Mouse (Mus musculus) stomach, postnatal 0 days (tissue): ENCODE measurements around the gene Igfbp5. TPM values are rescaled to one million over a fixed set of nuclear protein-coding genes. Genes with fewer than 3 reads are reported as not detected.

Experiments
- ATAC-seq: fragments of 200-750 bp; cut with Nextera tagmentation; 2 replicates; pipeline ENCODE4 v1.8.0; 2017; ENCODE audit not compliant: low FRiP score, low TSS enrichment
- DNase-seq: peaks from one replicate; pipeline ENCODE4 v3.0.0-alpha.2; 2016; ENCODE audit warnings: low spot score
- H3K27ac ChIP-seq: fragments of 300-500 bp; sonication (generic); replicated peaks from 2 replicates; pipeline ENCODE4 v1.5.1; 2014; ENCODE audit warnings: mild to moderate bottlenecking, control low read depth
- H3K27me3 ChIP-seq: fragments of 300-500 bp; sonication (generic); 2 replicates; pipeline ENCODE4 v1.6.1; 2014; ENCODE audit warnings: low read length; ENCODE audit not compliant: control insufficient read depth, insufficient read depth
- H3K36me3 ChIP-seq: fragments of 300-500 bp; sonication (generic); 2 replicates; pipeline ENCODE4 v1.6.1; 2014; ENCODE audit warnings: low read length, mixed read lengths; ENCODE audit not compliant: control insufficient read depth, insufficient read depth
- H3K4me1 ChIP-seq: fragments of 300-500 bp; sonication (generic); replicated peaks from 2 replicates; pipeline ENCODE4 v1.6.1; 2014; ENCODE audit warnings: antibody characterized with exemption; ENCODE audit not compliant: control insufficient read depth, insufficient read depth
- H3K4me2 ChIP-seq: fragments of 300-500 bp; sonication (generic); replicated peaks from 2 replicates; pipeline ENCODE4 v1.6.1; 2014; ENCODE audit warnings: low read depth, mild to moderate bottlenecking, control low read depth, moderate library complexity
- H3K4me3 ChIP-seq: fragments of 300-500 bp; sonication (generic); 2 replicates; pipeline ENCODE4 v1.5.1; 2014; ENCODE audit warnings: low read depth, low read length, control low read depth
- H3K9ac ChIP-seq: fragments of 300-500 bp; sonication (generic); 2 replicates; pipeline ENCODE4 v1.6.1; 2014; ENCODE audit warnings: mild to moderate bottlenecking, low read length, control low read depth, mixed read lengths
- H3K9me3 ChIP-seq: fragments of 300-500 bp; sonication (generic); 2 replicates; pipeline ENCODE4 v1.6.1; 2016; ENCODE audit warnings: low read length; ENCODE audit not compliant: control insufficient read depth
- CTCF ChIP-seq: IDR thresholded peaks from 2 replicates; pipeline ENCODE4 v1.5.1; 2016; ENCODE audit warnings: antibody characterized with exemption, low read depth, mild to moderate bottlenecking, moderate library complexity
- EP300 ChIP-seq: optimal IDR thresholded peaks from 2 replicates; pipeline ENCODE3; 2016; ENCODE audit warnings: antibody characterized with exemption
- WGBS: fragments of 180-500 bp; shearing (Covaris S2); extraction: QIAGEN DNeasy Blood & Tissue Kit; methylation state at CpG from one replicate; pipeline ENCODE4 v1.1.7; 2014; 5-methylcytosine and 5-hydroxymethylcytosine counted together
- polyA plus RNA-seq: library from polyadenylated mRNA; unstranded; fragments of >200 nt; fragmentation: Nextera tagmentation; extraction: Ambion mirVana; gene quantifications from 2 replicates; pipeline ENCODE4 v1.2.1, GENCODE M21; 2015

The Igfbp5 gene
- polyA plus RNA-seq, 1 experiment from 2014 or later = 37.8 TPM

- H3K4me1 ChIP-seq = peaks cover 5% of the 10 kb centered on the region
- TF ChIP-seq EP300 (no peak), CTCF (peak; percentile 9; the same call in 1 of the 2 replicates)
- peak overlapping the region; percentile 63 for H3K9ac ChIP-seq
- peak overlapping the region; percentile 95 for H3K4me2 ChIP-seq
- no peak overlapping the region for H3K27ac ChIP-seq
- no peaks in the 10 kb centered on the region for H3K27me3 ChIP-seq
- H3K36me3 ChIP-seq = no peaks in the 10 kb centered on the region
- no peak for ATAC-seq
- no peaks in the 10 kb centered on the region for H3K9me3 ChIP-seq
- peak overlapping the region; percentile 53 for H3K4me3 ChIP-seq
- WGBS = 3% methylated on average over 20 of the region's 20 CpGs
- peak; percentile 45 for DNase-seq
Measured at GRCm38 (mm10) chr1:72825286-72825685, 49.4 kb downstream of the Igfbp5 start.

- H3K4me1 ChIP-seq = peaks cover 5% of the 10 kb centered on the region
- no peaks in the 10 kb centered on the region for H3K36me3 ChIP-seq
- peak overlapping the region; percentile 95 for H3K4me2 ChIP-seq
- peak overlapping the region; percentile 67 for H3K27ac ChIP-seq
- peak overlapping the region; percentile 53 for H3K4me3 ChIP-seq
- DNase-seq (no peak), ATAC-seq (peak; percentile 35)
- WGBS = under 1% methylated on average over 37 of the region's 37 CpGs
- H3K9ac ChIP-seq = peak overlapping the region; percentile 63
- H3K9me3 ChIP-seq = no peaks in the 10 kb centered on the region
- no peaks in the 10 kb centered on the region for H3K27me3 ChIP-seq
- TF ChIP-seq EP300 = no peak
- no peak for TF ChIP-seq CTCF
Measured at GRCm38 (mm10) chr1:72824707-72825101, 50.0 kb downstream of the Igfbp5 start.

- Histone ChIP-seq H3K36me3 (no peaks in the 10 kb centered on the region), H3K4me1 (peaks cover 5% of the 10 kb centered on the region), H3K4me3 (peak within 1 kb of the TSS; percentile 53), H3K27me3 (no peaks in the 10 kb centered on the region), H3K9ac (peak within 1 kb of the TSS; percentile 63), H3K4me2 (peak within 1 kb of the TSS; percentile 95), H3K27ac (peak within 1 kb of the TSS; percentile 67), H3K9me3 (no peaks in the 10 kb centered on the region)
- WGBS = 5% methylated on average over 42 of the region's 58 CpGs
- TF ChIP-seq EP300 = no peak
- TF ChIP-seq CTCF = no peak
- ATAC-seq = peak; percentile 76; the same call in 1 of the 2 replicates
- DNase-seq = peak; percentile 68
Measured at GRCm38 (mm10) chr1:72823751-72824706, 50.7 kb downstream of the Igfbp5 start, which contains the start of gene Igfbp2. Gene Igfbp2 (plus strand): TSS chr1:72824503.

- 78% methylated on average over 10 of the region's 10 CpGs for WGBS
Measured at GRCm38 (mm10) chr1:72822893-72823292, 51.8 kb downstream of the Igfbp5 start.

GRCm38 (mm10) chr1:72819995-72820394 is 54.7 kb downstream of the Igfbp5 start:
- WGBS = 91% methylated on average over 6 of the region's 6 CpGs
- no peak for TF ChIP-seq CTCF
- H3K9me3 ChIP-seq = no peaks in the 10 kb centered on the region
- H3K27ac ChIP-seq = no peak overlapping the region
- no peak overlapping the region for H3K9ac ChIP-seq
- no peak for ATAC-seq
- H3K36me3 ChIP-seq = no peaks in the 10 kb centered on the region
- no peaks in the 10 kb centered on the region for H3K27me3 ChIP-seq
- no peak for DNase-seq
- H3K4me2 ChIP-seq = no peak overlapping the region
- peaks cover 3% of the 10 kb centered on the region for H3K4me1 ChIP-seq
- no peak overlapping the region for H3K4me3 ChIP-seq

More at GRCm38 (mm10) chr1:72822893-72823292, 51.8 kb downstream of the Igfbp5 start:
- no peak overlapping the region for H3K27ac ChIP-seq
- no peaks in the 10 kb centered on the region for H3K36me3 ChIP-seq
- H3K9ac ChIP-seq = no peak overlapping the region
- TF ChIP-seq EP300 = no peak
- TF ChIP-seq CTCF = no peak
- H3K4me1 ChIP-seq = peaks cover 5% of the 10 kb centered on the region
- H3K27me3 ChIP-seq = no peaks in the 10 kb centered on the region
- no peaks in the 10 kb centered on the region for H3K9me3 ChIP-seq
- H3K4me2 ChIP-seq = no peak overlapping the region
- no peak for ATAC-seq
- no peak overlapping the region for H3K4me3 ChIP-seq
- DNase-seq = no peak

- Histone ChIP-seq H3K4me2 (no peak overlapping the region), H3K27ac (no peak overlapping the region), H3K9ac (no peak overlapping the region), H3K9me3 (no peaks in the 10 kb centered on the region), H3K4me3 (no peak overlapping the region), H3K36me3 (no peaks in the 10 kb centered on the region), H3K4me1 (no peaks in the 10 kb centered on the region), H3K27me3 (no peaks in the 10 kb centered on the region)
- 73% methylated on average over 3 of the region's 3 CpGs for WGBS
- no peak for TF ChIP-seq EP300
- no peak for TF ChIP-seq CTCF
- ATAC-seq (no peak), DNase-seq (no peak)
Measured at GRCm38 (mm10) chr1:72815616-72816015, 59.1 kb downstream of the Igfbp5 start.
